Mouse (Mus musculus) cerebellum, postnatal 10 days (tissue): Measurements from ENCODE around the gene Kif18b.
A peak's percentile ranks its signal among the peaks of the same experiment; 100 is the strongest.

Source experiments
- DNase-seq, 2 experiments: peaks; one replicate each; pipeline ENCODE4 v3.0.0; 2021; ENCODE audit warnings: mixed read lengths in 2 of 2

Gene Kif18b

GRCm38 (mm10) chr11:102937529-102938182 is 12.7 kb upstream of the Kif18b start:
- peak; percentile 26 to 68 for DNase-seq

- DNase-seq: no peak
These were observed 11.3 kb upstream of the Kif18b start for GRCm38 (mm10) chr11:102936272-102936671.

GRCm38 (mm10) chr11:102930672-102931071 is 5.7 kb upstream of the Kif18b start:
- no peak for DNase-seq

- peak in 1 of 2 experiments; percentile 68 for DNase-seq
These were observed 410 bp upstream of the Kif18b start for GRCm38 (mm10) chr11:102925351-102925717.

- DNase-seq: no peak
These were observed 3.4 kb downstream of the Kif18b start for GRCm38 (mm10) chr11:102921491-102921890.

GRCm38 (mm10) chr11:102918077-102918476 is 6.8 kb downstream of the Kif18b start:
- no peak for DNase-seq

- no peak for DNase-seq
These were observed 9.5 kb downstream of the Kif18b start for GRCm38 (mm10) chr11:102915380-102915779.

GRCm38 (mm10) chr11:102911376-102911775 is 13.5 kb downstream of the Kif18b start:
- no peak for DNase-seq

GRCm38 (mm10) chr11:102903654-102904053 is 21.3 kb downstream of the Kif18b start:
- DNase-seq: no peak

GRCm38 (mm10) chr11:102902107-102902506 is 22.8 kb downstream of the Kif18b start:
- no peak for DNase-seq

- DNase-seq: no peak
These were observed 23.7 kb downstream of the Kif18b start for GRCm38 (mm10) chr11:102901199-102901598.

- DNase-seq: peak; percentile 95 to 97
These were observed 24.2 kb downstream of the Kif18b start, which contains the start of gene Gfap for GRCm38 (mm10) chr11:102900763-102901162. Gfap (minus strand) TSS chr11:102900912.

GRCm38 (mm10) chr11:102898408-102898807 is 26.5 kb downstream of the Kif18b start:
- DNase-seq: peak; percentile 90 to 94

- DNase-seq: peak; percentile 66
These were observed 28.3 kb downstream of the Kif18b start for GRCm38 (mm10) chr11:102896641-102897040.

- no peak for DNase-seq
These were observed 29.1 kb downstream of the Kif18b start for GRCm38 (mm10) chr11:102895779-102896178.

GRCm38 (mm10) chr11:102894716-102895115 is 30.2 kb downstream of the Kif18b start:
- DNase-seq: no peak

GRCm38 (mm10) chr11:102893015-102893651 is 31.8 kb downstream of the Kif18b start:
- DNase-seq: peak; percentile 82 to 84

- DNase-seq: no peak
These were observed 34.8 kb downstream of the Kif18b start for GRCm38 (mm10) chr11:102890096-102890495.

- no peak for DNase-seq
These were observed 36.8 kb downstream of the Kif18b start for GRCm38 (mm10) chr11:102888135-102888534.

GRCm38 (mm10) chr11:102887433-102887832 is 37.5 kb downstream of the Kif18b start:
- DNase-seq: no peak

GRCm38 (mm10) chr11:102884616-102885219 is 40.2 kb downstream of the Kif18b start, which contains the start of gene Fam187a:
Fam187a (plus strand) TSS chr11:102885169.
- DNase-seq: no peak

- DNase-seq: no peak
These were observed 43.4 kb downstream of the Kif18b start for GRCm38 (mm10) chr11:102881314-102882198.
